Mouse (Mus musculus) megakaryocyte, embryonic 14.5 days (primary cell): Measurements from ENCODE around the gene Apoa2.

Experiments used
- FLI1 ChIP-seq: IDR thresholded peaks from 2 replicates; pipeline ENCODE4 v1.6.1; 2012; ENCODE audit warnings: low read length, inconsistent platforms, mixed read lengths
- GATA1 ChIP-seq: IDR thresholded peaks from 3 replicates; pipeline ENCODE4 v1.6.1; 2012; ENCODE audit warnings: mixed read lengths, low read length, inconsistent platforms, borderline replicate concordance

DNA sequence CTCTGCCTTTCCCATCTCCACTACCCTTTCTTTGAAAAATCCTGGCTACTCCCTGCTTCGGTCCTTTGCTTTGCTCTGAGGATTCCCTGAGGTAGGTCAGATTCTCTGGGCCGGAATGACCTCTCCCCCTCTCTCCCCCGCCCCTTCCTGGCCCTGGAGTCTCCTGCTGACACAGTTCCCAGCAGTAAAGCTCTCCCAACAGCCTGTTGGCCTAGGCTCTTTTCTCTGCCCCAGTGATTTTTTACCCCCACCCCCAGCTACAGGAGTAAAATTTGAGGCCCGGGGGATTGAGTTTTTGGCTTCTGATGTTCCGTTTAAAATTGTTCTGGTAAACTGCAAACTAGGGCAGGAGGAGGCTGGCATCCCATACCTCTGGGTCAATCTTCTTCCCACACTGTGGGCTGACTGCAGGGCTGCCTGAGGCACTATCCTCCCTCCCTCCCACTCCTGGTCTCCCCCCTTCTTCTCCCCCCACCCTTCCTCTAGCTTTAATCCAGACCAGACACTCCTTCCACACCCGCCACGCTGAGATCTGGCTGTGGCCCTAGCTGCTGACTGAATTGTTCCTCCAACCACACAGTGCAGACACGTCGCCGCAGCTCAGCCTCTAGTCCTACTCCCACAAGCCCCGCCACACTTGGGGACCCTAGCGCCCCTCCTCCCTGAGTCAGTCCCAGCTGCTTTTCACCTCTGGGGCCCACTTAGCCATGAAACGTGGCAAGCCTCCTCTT, 26.9 kb downstream of the Apoa2 start:
- no peak for TF ChIP-seq GATA1
- TF ChIP-seq FLI1: no peak
